Mouse (Mus musculus): Measurements from ENCODE around the gene Pcyt2. TPM values are rescaled to one million over a fixed set of nuclear protein-coding genes. Genes with fewer than 3 reads are reported as not detected.

Pcyt2 gene
- polyA plus RNA-seq, 1 experiment from 2014 or later, result 151 TPM

- Histone ChIP-seq H3K9me3 (no peaks in the 10 kb centered on the region), H3K4me1 (peaks cover 15% of the 10 kb centered on the region), H3K27me3 (replicated peaks) (no peaks in the 10 kb centered on the region), H3K9ac (no peak overlapping the region), H3K36me3 (peaks cover 65% of the 10 kb centered on the region), H3K4me3 (no peak overlapping the region), H3K4me2 (replicated peaks) (no peak overlapping the region), H3K27ac (no peak overlapping the region)
- 91% methylated on average over 6 of the region's 6 CpGs for WGBS
- no peak for ATAC-seq (ENCODE audit: low FRiP score, low read depth)
These were observed 5.1 kb upstream of the Pcyt2 start for GRCm38 (mm10) chr11:120622805-120623204.

GRCm38 (mm10) chr11:120620195-120620594 lies 2.5 kb upstream of the Pcyt2 start:
- no peak overlapping the region for H3K27ac ChIP-seq
- no peaks in the 10 kb centered on the region for H3K27me3 ChIP-seq (replicated peaks)
- no peak overlapping the region for H3K4me3 ChIP-seq
- no peak for ATAC-seq (ENCODE audit: low FRiP score, low read depth)
- H3K4me1 ChIP-seq, result peaks cover 26% of the 10 kb centered on the region
- 94% methylated on average over 14 of the region's 14 CpGs for WGBS
- peaks cover 57% of the 10 kb centered on the region for H3K36me3 ChIP-seq
- no peak overlapping the region for H3K4me2 ChIP-seq (replicated peaks)
- no peaks in the 10 kb centered on the region for H3K9me3 ChIP-seq
- H3K9ac ChIP-seq, result no peak overlapping the region

GRCm38 (mm10) chr11:120618619-120619535 lies 1.1 kb upstream of the Pcyt2 start:
- no peak overlapping the region for H3K9ac ChIP-seq

GRCm38 (mm10) chr11:120616617-120617294 lies 980 bp downstream of the Pcyt2 start:
- H3K9me3 ChIP-seq, result no peaks in the 10 kb centered on the region
- ATAC-seq (ENCODE audit: low FRiP score, low read depth), result no peak
- H3K36me3 ChIP-seq, result peaks cover 69% of the 10 kb centered on the region
- H3K27ac ChIP-seq, result no peak overlapping the region
- H3K4me3 ChIP-seq, result peak overlapping the region; percentile 72
- WGBS, result 51% methylated on average over 4 of the region's 4 CpGs
- peak overlapping the region; percentile 78 for H3K9ac ChIP-seq
- peaks cover 16% of the 10 kb centered on the region for H3K4me1 ChIP-seq
- H3K4me2 ChIP-seq (replicated peaks), result peak overlapping the region; percentile 85
- H3K27me3 ChIP-seq (replicated peaks), result no peaks in the 10 kb centered on the region

More at GRCm38 (mm10) chr11:120618619-120619535, 1.1 kb upstream of the Pcyt2 start:
- ATAC-seq (ENCODE audit: low FRiP score, low read depth), result no peak
- 94% methylated on average over 25 of the region's 25 CpGs for WGBS
- Histone ChIP-seq H3K4me3 (no peak overlapping the region), H3K4me1 (peaks cover 20% of the 10 kb centered on the region), H3K9me3 (no peaks in the 10 kb centered on the region), H3K27me3 (replicated peaks) (no peaks in the 10 kb centered on the region), H3K4me2 (replicated peaks) (peak overlapping the region; percentile 85), H3K36me3 (peaks cover 66% of the 10 kb centered on the region), H3K27ac (no peak overlapping the region)

GRCm38 (mm10) chr11:120615606-120616203 lies 2.0 kb downstream of the Pcyt2 start:
- no peak overlapping the region for H3K9ac ChIP-seq

GRCm38 (mm10) chr11:120615167-120615566 lies 2.6 kb downstream of the Pcyt2 start:
- WGBS, result 94% methylated on average over 6 of the region's 6 CpGs
- Histone ChIP-seq H3K27me3 (replicated peaks) (no peaks in the 10 kb centered on the region), H3K27ac (no peak overlapping the region), H3K9me3 (no peaks in the 10 kb centered on the region), H3K9ac (no peak overlapping the region), H3K4me1 (peaks cover 16% of the 10 kb centered on the region), H3K36me3 (peaks cover 72% of the 10 kb centered on the region), H3K4me3 (no peak overlapping the region), H3K4me2 (replicated peaks) (no peak overlapping the region)
- ATAC-seq (ENCODE audit: low FRiP score, low read depth), result no peak

More at GRCm38 (mm10) chr11:120615606-120616203, 2.0 kb downstream of the Pcyt2 start:
- no peaks in the 10 kb centered on the region for H3K27me3 ChIP-seq (replicated peaks)
- peaks cover 73% of the 10 kb centered on the region for H3K36me3 ChIP-seq
- H3K4me3 ChIP-seq, result no peak overlapping the region
- ATAC-seq (ENCODE audit: low FRiP score, low read depth), result no peak
- H3K4me2 ChIP-seq (replicated peaks), result no peak overlapping the region
- H3K4me1 ChIP-seq, result peaks cover 16% of the 10 kb centered on the region
- H3K9me3 ChIP-seq, result no peaks in the 10 kb centered on the region
- 92% methylated on average over 11 of the region's 11 CpGs for WGBS
- H3K27ac ChIP-seq, result no peak overlapping the region

- H3K36me3 ChIP-seq, result peaks cover 70% of the 10 kb centered on the region
- H3K4me3 ChIP-seq, result no peak overlapping the region
- H3K27ac ChIP-seq, result no peak overlapping the region
- H3K27me3 ChIP-seq (replicated peaks), result peaks cover 6% of the 10 kb centered on the region; the same call in 1 of the 2 replicates
- H3K4me2 ChIP-seq (replicated peaks), result no peak overlapping the region
- WGBS, result 77% methylated on average over 8 of the region's 8 CpGs
- ATAC-seq (ENCODE audit: low FRiP score, low read depth), result no peak
- no peak overlapping the region for H3K9ac ChIP-seq
- no peaks in the 10 kb centered on the region for H3K9me3 ChIP-seq
- H3K4me1 ChIP-seq, result peaks cover 22% of the 10 kb centered on the region
These were observed 3.8 kb downstream of the Pcyt2 start for GRCm38 (mm10) chr11:120613976-120614375.

- WGBS, result 91% methylated on average over 10 of the region's 10 CpGs
- Histone ChIP-seq H3K4me3 (no peak overlapping the region), H3K4me1 (peaks cover 27% of the 10 kb centered on the region), H3K36me3 (peaks cover 66% of the 10 kb centered on the region), H3K27ac (no peak overlapping the region), H3K27me3 (replicated peaks) (peaks cover 7% of the 10 kb centered on the region; the same call in 1 of the 2 replicates), H3K4me2 (replicated peaks) (no peak overlapping the region), H3K9me3 (no peaks in the 10 kb centered on the region), H3K9ac (no peak overlapping the region)
- ATAC-seq (ENCODE audit: low FRiP score, low read depth), result no peak
These were observed 4.2 kb downstream of the Pcyt2 start for GRCm38 (mm10) chr11:120613481-120613972.

- H3K4me2 ChIP-seq (replicated peaks), result no peak overlapping the region
- H3K36me3 ChIP-seq, result peaks cover 59% of the 10 kb centered on the region
- no peak overlapping the region for H3K27ac ChIP-seq
- H3K9me3 ChIP-seq, result no peaks in the 10 kb centered on the region
- peaks cover 32% of the 10 kb centered on the region for H3K4me1 ChIP-seq
- peaks cover 13% of the 10 kb centered on the region; the same call in 1 of the 2 replicates for H3K27me3 ChIP-seq (replicated peaks)
- ATAC-seq (ENCODE audit: low FRiP score, low read depth), result no peak
- no peak overlapping the region for H3K4me3 ChIP-seq
- no peak overlapping the region for H3K9ac ChIP-seq
- 55% methylated on average over 6 of the region's 6 CpGs for WGBS
These were observed 5.0 kb downstream of the Pcyt2 start for GRCm38 (mm10) chr11:120612763-120613162.

GRCm38 (mm10) chr11:120610477-120611046 lies 7.2 kb downstream of the Pcyt2 start:
- H3K4me1 ChIP-seq, result peaks cover 16% of the 10 kb centered on the region
- no peak overlapping the region for H3K4me3 ChIP-seq
- H3K27ac ChIP-seq, result no peak overlapping the region
- ATAC-seq (ENCODE audit: low FRiP score, low read depth), result no peak
- H3K4me2 ChIP-seq (replicated peaks), result no peak overlapping the region
- no peaks in the 10 kb centered on the region for H3K9me3 ChIP-seq
- H3K36me3 ChIP-seq, result peaks cover 66% of the 10 kb centered on the region
- WGBS, result 83% methylated on average over 9 of the region's 9 CpGs
- H3K9ac ChIP-seq, result no peak overlapping the region
- peaks cover 22% of the 10 kb centered on the region for H3K27me3 ChIP-seq (replicated peaks)

- WGBS, result 45% methylated on average over 8 of the region's 8 CpGs
- Histone ChIP-seq H3K27me3 (replicated peaks) (peaks cover 22% of the 10 kb centered on the region), H3K9ac (0 out of 2 replicates have a peak overlapping the region, but pooled peaks have one; percentile 48), H3K9me3 (no peaks in the 10 kb centered on the region), H3K4me2 (replicated peaks) (no peak overlapping the region), H3K4me1 (peaks cover 16% of the 10 kb centered on the region), H3K4me3 (no peak overlapping the region), H3K27ac (no peak overlapping the region), H3K36me3 (peaks cover 70% of the 10 kb centered on the region)
- ATAC-seq (ENCODE audit: low FRiP score, low read depth), result no peak
These were observed 8.5 kb downstream of the Pcyt2 start for GRCm38 (mm10) chr11:120609250-120609649.

All from neural tube, embryonic 12.5 days (tissue).